ENCODE assay signal across 8 mouse cellular contexts in genomic region chr1:75315456-75316365, GRCm38 (mm10). TPM values are rescaled to one million over a fixed set of nuclear protein-coding genes. Genes with fewer than 3 reads are reported as not detected.
DNase-seq lines count a peak whose midpoint lies in the region; ATAC-seq lines count a peak whose summit lies in the region.

No protein-coding gene starts in this region.

- H3K4me1 ChIP-seq in kidney, embryonic 15.5 days, result peaks cover 21% of the 10 kb centered on the region
- H3K4me1 ChIP-seq in hindbrain, embryonic 15.5 days (replicated peaks), result peaks cover 17% of the 10 kb centered on the region
- peaks cover 6% of the 10 kb centered on the region; the same call in 1 of the 2 replicates for H3K4me1 ChIP-seq in midbrain, embryonic 14.5 days (ENCODE audit: control insufficient read depth, insufficient read depth, low read length)

- peak overlapping the region; percentile 97; the same call in 1 of the 2 replicates for H3K27ac ChIP-seq in kidney, embryonic 15.5 days
- no peak overlapping the region for H3K27ac ChIP-seq in hindbrain, embryonic 15.5 days (replicated peaks)
- no peak overlapping the region; the same call in 1 of the 2 replicates for H3K27ac ChIP-seq in midbrain, embryonic 14.5 days (replicated peaks; ENCODE audit: low read depth, low read length)

- no peak for ATAC-seq in kidney, embryonic 15.5 days (replicated peaks; ENCODE audit: low FRiP score)
- no peak for ATAC-seq in hindbrain, embryonic 15.5 days (ENCODE audit: low FRiP score, low read depth)
- no peak for ATAC-seq in midbrain, embryonic 14.5 days (ENCODE audit: low FRiP score, low TSS enrichment)

- 81% methylated on average over 29 of the region's 29 CpGs for WGBS in kidney, embryonic 15.5 days
- 89% methylated on average over 29 of the region's 29 CpGs for WGBS in hindbrain, embryonic 15.5 days
- WGBS in midbrain, embryonic 14.5 days, result 87% methylated on average over 29 of the region's 29 CpGs

- H3K36me3 ChIP-seq in kidney, embryonic 15.5 days, result peaks cover 50% of the 10 kb centered on the region
- peaks cover 32% of the 10 kb centered on the region for H3K36me3 ChIP-seq in hindbrain, embryonic 15.5 days
- peaks cover 47% of the 10 kb centered on the region for H3K36me3 ChIP-seq in midbrain, embryonic 14.5 days (ENCODE audit: control insufficient read depth, insufficient read depth, low read length)

- peak overlapping the region; percentile 73 for H3K4me2 ChIP-seq in kidney, embryonic 15.5 days
- H3K4me2 ChIP-seq in hindbrain, embryonic 15.5 days, result peak overlapping the region; percentile 76
- H3K4me2 ChIP-seq in midbrain, embryonic 14.5 days (ENCODE audit: low read length), result peak overlapping the region; percentile 80

- H3K27me3 ChIP-seq in kidney, embryonic 15.5 days, result no peaks in the 10 kb centered on the region
- no peaks in the 10 kb centered on the region for H3K27me3 ChIP-seq in hindbrain, embryonic 15.5 days
- no peaks in the 10 kb centered on the region for H3K27me3 ChIP-seq in midbrain, embryonic 14.5 days (ENCODE audit: control insufficient read depth, insufficient read depth, low read length)

- H3K4me3 ChIP-seq in kidney, embryonic 15.5 days (replicated peaks), result peak overlapping the region; percentile 73
- H3K4me3 ChIP-seq in hindbrain, embryonic 15.5 days, result peak overlapping the region; percentile 69
- peak overlapping the region; percentile 72 for H3K4me3 ChIP-seq in midbrain, embryonic 14.5 days (replicated peaks; ENCODE audit: low read depth, low read length)

- H3K9me3 ChIP-seq in kidney, embryonic 15.5 days (replicated peaks), result no peaks in the 10 kb centered on the region
- H3K9me3 ChIP-seq in hindbrain, embryonic 15.5 days, result no peaks in the 10 kb centered on the region
- no peaks in the 10 kb centered on the region for H3K9me3 ChIP-seq in midbrain, embryonic 14.5 days (ENCODE audit: control insufficient read depth, low read length)

- DNase-seq in kidney, postnatal 4 days, result no peak
- DNase-seq in cerebellum, adult 9-11 months, result peak; percentile 74
- DNase-seq in midbrain, embryonic 14.5 days, result no peak
- DNase-seq in urinary bladder, postnatal 36 days (ENCODE audit: low spot score in 2 of 2), result no peak
- no peak for DNase-seq in frontal cortex, adult 2 months (ENCODE audit: extremely low spot score in 1 of 2, low spot score in 1 of 2)
- no peak for DNase-seq in ovary, postnatal 10 days (ENCODE audit: low spot score)

- peak overlapping the region; percentile 71 for H3K9ac ChIP-seq in kidney, embryonic 15.5 days
- peak overlapping the region; percentile 73; the same call in 1 of the 2 replicates for H3K9ac ChIP-seq in hindbrain, embryonic 15.5 days
- H3K9ac ChIP-seq in midbrain, embryonic 14.5 days (replicated peaks; ENCODE audit: low read length), result peak overlapping the region; percentile 74

RNA-seq across cellular contexts. Expression of gene Dnpep, which starts 2.1 kb away (rescaled TPM):
- polyA plus RNA-seq in kidney, embryonic 15.5 days (2015; fragmentation: Nextera tagmentation; extraction: Ambion mirVana), result 136 and 153 TPM in 2 replicates
- polyA plus RNA-seq in hindbrain, embryonic 15.5 days (2015; fragmentation: Nextera tagmentation; extraction: Ambion mirVana), result 140 and 145 TPM in 2 replicates
- polyA plus RNA-seq in midbrain, embryonic 14.5 days (2014; fragmentation: Nextera tagmentation; extraction: Ambion mirVana), result 146 and 152 TPM in 2 replicates
- polyA plus RNA-seq in frontal cortex, adult 2 months (2012; rRNA removed), result 81.1 and 81.9 TPM in 2 replicates

RNA-seq across cellular contexts. Expression of gene Resp18, which starts 37.5 kb away (rescaled TPM):
- polyA plus RNA-seq in kidney, embryonic 15.5 days (2015; fragmentation: Nextera tagmentation; extraction: Ambion mirVana), result 1.5 and 10.1 TPM in 2 replicates
- polyA plus RNA-seq in hindbrain, embryonic 15.5 days (2015; fragmentation: Nextera tagmentation; extraction: Ambion mirVana), result 203 and 214 TPM in 2 replicates
- polyA plus RNA-seq in midbrain, embryonic 14.5 days (2014; fragmentation: Nextera tagmentation; extraction: Ambion mirVana), result 116 and 164 TPM in 2 replicates
- 118 and 120 TPM in 2 replicates for polyA plus RNA-seq in frontal cortex, adult 2 months (2012; rRNA removed)

RNA-seq across cellular contexts. Expression of gene Des, which starts 44.4 kb away (rescaled TPM):
- 53.5 and 53.9 TPM in 2 replicates for polyA plus RNA-seq in kidney, embryonic 15.5 days (2015; fragmentation: Nextera tagmentation; extraction: Ambion mirVana)
- polyA plus RNA-seq in hindbrain, embryonic 15.5 days (2015; fragmentation: Nextera tagmentation; extraction: Ambion mirVana), result 1.1 and 1.7 TPM in 2 replicates
- 0.32 and 1.4 TPM in 2 replicates for polyA plus RNA-seq in midbrain, embryonic 14.5 days (2014; fragmentation: Nextera tagmentation; extraction: Ambion mirVana)
- 2.5 and 3.5 TPM in 2 replicates for polyA plus RNA-seq in frontal cortex, adult 2 months (2012; rRNA removed)

RNA-seq across cellular contexts. Expression of gene Ptprn, which starts 51.4 kb away (rescaled TPM):
- 0.48 and 2.3 TPM in 2 replicates for polyA plus RNA-seq in kidney, embryonic 15.5 days (2015; fragmentation: Nextera tagmentation; extraction: Ambion mirVana)
- 30.4 and 33.5 TPM in 2 replicates for polyA plus RNA-seq in hindbrain, embryonic 15.5 days (2015; fragmentation: Nextera tagmentation; extraction: Ambion mirVana)
- polyA plus RNA-seq in midbrain, embryonic 14.5 days (2014; fragmentation: Nextera tagmentation; extraction: Ambion mirVana), result 16.6 and 19.3 TPM in 2 replicates
- 384 and 412 TPM in 2 replicates for polyA plus RNA-seq in frontal cortex, adult 2 months (2012; rRNA removed)

RNA-seq across cellular contexts. Expression of gene Speg, which starts 59.4 kb away (rescaled TPM):
- 45.1 and 53.9 TPM in 2 replicates for polyA plus RNA-seq in kidney, embryonic 15.5 days (2015; fragmentation: Nextera tagmentation; extraction: Ambion mirVana)
- polyA plus RNA-seq in hindbrain, embryonic 15.5 days (2015; fragmentation: Nextera tagmentation; extraction: Ambion mirVana), result 22.4 and 25.0 TPM in 2 replicates
- 15.6 and 19.4 TPM in 2 replicates for polyA plus RNA-seq in midbrain, embryonic 14.5 days (2014; fragmentation: Nextera tagmentation; extraction: Ambion mirVana)
- polyA plus RNA-seq in frontal cortex, adult 2 months (2012; rRNA removed), result 134 and 135 TPM in 2 replicates

Comparison
In these comparisons a context has a peak if more than half of its experiments do, and no peak if none do; other contexts are left out.
1. RNA of gene Resp18, which starts 37.5 kb away (polyA plus RNA-seq): 203 to 214 TPM in hindbrain, embryonic 15.5 days, 118 to 120 TPM in frontal cortex, adult 2 months and 116 to 164 TPM in midbrain, embryonic 14.5 days; 1.5 to 10.1 TPM in kidney, embryonic 15.5 days; every median in the first group is over 10 times any median in the second.
2. RNA of gene Des, which starts 44.4 kb away (polyA plus RNA-seq): 53.5 to 53.9 TPM in kidney, embryonic 15.5 days; 2.5 to 3.5 TPM in frontal cortex, adult 2 months, 0.32 to 1.4 TPM in midbrain, embryonic 14.5 days and 1.1 to 1.7 TPM in hindbrain, embryonic 15.5 days; every median in the first group is over 10 times any median in the second.
3. Peak in every context shown above with its lines, with median percentiles within 50 percentile points of each other: H3K4me2 ChIP-seq, H3K4me3 ChIP-seq and H3K9ac ChIP-seq.